Mouse (Mus musculus) layer of hippocampus, adult 2 months (tissue): ENCODE data around the gene Use1. TPM values are rescaled to one million over a fixed set of nuclear protein-coding genes. Genes with fewer than 3 reads are reported as not detected.

Experiments
- DNase-seq, 2 experiments: peaks; one replicate each; pipeline ENCODE4 v3.0.0; 2022; ENCODE audit warnings: low spot score in 2 of 2
- H3K27ac ChIP-seq: fragments of 200-600 bp; 2 replicates; pipeline ENCODE4 v1.8.1; 2022
- H3K4me3 ChIP-seq: fragments of 200-600 bp; 2 replicates; pipeline ENCODE4 v1.8.1; 2022; ENCODE audit warnings: mild to moderate bottlenecking
- CTCF ChIP-seq: fragments of 200-600 bp; conservative IDR thresholded peaks from 2 replicates; pipeline ENCODE4 v1.8.1; 2022; ENCODE audit warnings: antibody characterized with exemption, mild to moderate bottlenecking, moderate library complexity
- total RNA-seq, 2 experiments: library from RNA; stranded (reverse); gene quantifications; 2 replicates each; pipeline ENCODE4 v1.2.3; 2021

The Use1 gene
- total RNA-seq, 2 experiments from 2014 or later: 107 to 117 TPM

DNA sequence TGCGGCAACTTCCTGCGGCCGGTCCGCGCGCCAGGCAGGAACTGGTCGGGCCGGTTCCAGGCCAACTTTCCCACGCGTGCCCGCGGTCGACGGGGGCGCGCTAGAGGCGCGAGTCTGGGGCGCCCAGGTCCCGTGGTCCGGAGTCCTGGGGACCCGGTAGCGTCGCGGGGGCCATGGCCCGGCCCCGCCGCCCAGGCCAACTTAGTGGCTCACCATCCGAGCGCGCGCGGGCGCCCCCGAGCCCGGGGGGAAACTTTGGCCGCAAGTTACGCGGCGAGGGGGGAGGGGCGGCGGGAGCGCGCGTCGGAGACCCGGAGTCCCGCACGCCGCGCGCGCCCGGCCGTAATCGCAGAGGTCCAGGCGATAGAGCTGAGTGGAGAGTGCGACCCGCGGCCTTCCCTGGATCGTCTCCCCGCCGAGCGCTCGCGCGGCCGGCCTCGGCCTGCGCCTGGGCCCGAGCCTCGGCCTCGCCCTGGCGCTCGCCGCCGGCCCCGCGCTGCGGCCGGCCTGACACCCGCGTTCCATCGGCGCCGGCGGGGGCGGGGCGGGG, 14.8 kb downstream of the Use1 start, which contains the start of gene Nr2f6:
Gene Nr2f6, minus strand, starts transcription at position 540 of the 550 bp plus-strand sequence.
- no peak for DNase-seq
- no peak for TF ChIP-seq CTCF

DNA sequence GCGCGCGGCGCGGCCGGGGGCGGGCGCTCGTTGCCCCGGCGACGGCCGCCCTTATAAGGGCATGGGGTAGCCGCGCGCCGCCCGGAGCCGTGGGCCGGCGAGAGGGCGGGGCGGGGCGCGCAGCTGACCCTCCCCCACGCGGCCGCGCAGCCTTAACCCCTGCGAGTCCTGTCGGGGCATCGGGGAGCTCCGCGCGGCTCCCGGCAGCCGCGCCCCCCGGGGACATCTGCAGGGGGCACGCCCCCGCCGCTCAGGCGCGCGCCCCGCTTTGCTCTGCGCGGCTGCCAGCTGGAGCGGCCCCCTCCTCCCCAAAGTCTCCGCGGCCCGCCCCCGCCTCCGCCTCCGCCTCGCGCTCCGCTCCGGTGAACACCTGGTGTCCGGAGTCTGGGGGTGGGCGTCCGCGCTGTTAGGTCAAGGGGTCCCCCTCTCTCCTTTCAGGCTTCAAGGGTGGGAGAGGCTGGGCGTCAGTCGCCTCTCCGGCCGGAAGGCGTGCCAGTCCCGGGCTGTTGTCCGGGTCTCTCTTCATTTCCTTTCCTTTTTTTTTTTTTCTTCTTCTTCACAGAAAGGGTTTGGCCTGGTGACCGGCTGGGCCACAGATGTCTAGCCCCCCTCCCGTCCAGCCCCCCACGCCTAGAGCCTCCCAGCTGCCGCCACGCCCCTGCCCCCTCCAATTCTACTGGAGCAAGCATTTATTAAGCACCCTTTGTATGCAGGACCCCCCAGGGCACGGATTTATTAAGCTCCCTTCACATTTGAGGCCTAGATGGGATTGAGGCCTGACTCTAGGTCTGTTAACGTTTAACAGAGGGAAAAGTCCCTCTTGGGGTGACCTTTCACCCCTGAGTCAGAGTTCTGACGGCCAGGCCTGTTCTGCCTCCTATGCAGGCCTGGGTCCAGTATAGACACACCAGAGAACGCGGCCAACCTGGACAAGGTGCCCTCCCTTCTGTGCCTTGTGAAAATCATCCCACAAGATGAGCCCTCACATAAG, 15.6 kb downstream of the Use1 start:
- TF ChIP-seq CTCF: no peak
- Histone ChIP-seq H3K4me3 (peak overlapping the region; percentile 57), H3K27ac (peak overlapping the region; percentile 94)
- peak; percentile 69 to 75 for DNase-seq

More for the DNA sequence above, 14.8 kb downstream of the Use1 start, which contains the start of gene Nr2f6:
- peak within 1 kb of the TSS; percentile 94 for H3K27ac ChIP-seq
- peak within 1 kb of the TSS; percentile 91 for H3K4me3 ChIP-seq

DNA sequence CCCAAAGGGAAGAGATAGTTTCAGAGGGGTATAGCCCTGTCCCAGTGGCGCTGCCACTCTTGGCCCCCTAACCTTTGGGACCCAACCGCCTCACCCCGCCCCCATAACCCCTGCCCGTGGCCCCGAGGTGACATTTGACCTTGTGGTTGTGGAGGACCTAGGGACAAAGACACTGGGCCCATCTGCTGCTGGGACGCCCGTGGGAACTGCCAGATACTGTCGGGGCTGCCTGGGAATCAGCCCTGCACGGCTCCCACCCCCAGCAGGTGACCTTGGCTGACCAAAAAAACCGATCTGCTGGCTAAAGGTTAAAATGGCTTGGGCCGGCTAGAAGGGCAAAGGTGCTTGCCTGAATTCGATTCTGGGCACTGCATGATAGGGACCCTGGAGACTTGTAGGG, 16.7 kb downstream of the Use1 start:
- Histone ChIP-seq H3K4me3 (no peak overlapping the region), H3K27ac (0 out of 2 replicates have a peak overlapping the region, but pooled peaks have one; percentile 28)
- no peak for DNase-seq
- no peak for TF ChIP-seq CTCF

DNA sequence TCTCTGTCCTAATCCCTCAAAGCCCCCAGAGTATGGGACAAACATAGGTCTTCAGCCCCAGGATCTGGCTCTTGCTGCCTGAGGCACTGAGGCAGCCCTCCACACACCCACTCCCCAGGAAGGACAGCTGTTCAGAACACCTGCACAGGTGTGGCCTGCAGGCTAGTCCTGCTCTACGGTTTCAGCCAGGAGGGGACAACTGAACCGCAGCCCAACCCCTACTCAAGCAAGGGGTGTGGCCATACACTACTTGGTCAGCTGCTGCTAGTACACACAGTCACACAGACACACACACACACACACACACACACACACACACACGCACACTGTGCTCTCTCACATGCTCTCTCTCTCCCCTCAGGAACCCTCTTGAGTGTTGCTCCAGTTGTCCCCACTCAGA, 17.2 kb downstream of the Use1 start:
- H3K4me3 ChIP-seq: no peak overlapping the region
- no peak overlapping the region for H3K27ac ChIP-seq
- no peak for TF ChIP-seq CTCF
- no peak for DNase-seq

DNA sequence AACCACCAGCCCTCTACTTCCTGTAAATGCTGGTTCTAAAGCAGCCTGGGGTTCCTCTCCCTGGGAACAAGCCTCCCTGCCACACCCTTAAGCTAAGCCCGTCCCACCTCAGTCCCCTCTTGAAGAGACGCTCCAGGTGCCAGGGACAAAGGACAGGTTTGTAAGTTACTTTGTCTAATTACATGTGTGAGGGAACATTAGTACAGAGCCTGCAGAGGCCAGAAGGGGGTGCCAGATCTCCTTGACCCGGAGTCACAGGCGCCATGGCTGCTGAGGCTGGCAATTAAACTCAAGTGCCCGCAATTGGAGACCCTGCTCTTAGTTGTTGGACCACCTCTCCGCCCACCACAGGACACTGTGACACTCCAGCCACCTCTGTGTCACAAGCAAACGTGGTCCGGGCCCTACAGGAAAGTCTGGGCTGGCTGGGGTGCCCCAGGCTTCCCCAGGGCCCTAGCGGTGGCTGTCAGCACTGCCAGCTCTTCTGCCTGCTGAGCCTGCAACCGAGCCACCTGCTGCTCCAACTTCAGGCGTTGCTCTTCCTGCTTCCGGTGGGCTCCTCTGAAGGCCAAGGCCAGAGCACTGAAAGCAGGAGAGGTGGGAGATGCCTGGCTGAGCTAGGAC, 18.7 kb downstream of the Use1 start:
- DNase-seq: no peak
- no peak overlapping the region for H3K27ac ChIP-seq
- H3K4me3 ChIP-seq: no peak overlapping the region
- TF ChIP-seq CTCF: peak; percentile 45

DNA sequence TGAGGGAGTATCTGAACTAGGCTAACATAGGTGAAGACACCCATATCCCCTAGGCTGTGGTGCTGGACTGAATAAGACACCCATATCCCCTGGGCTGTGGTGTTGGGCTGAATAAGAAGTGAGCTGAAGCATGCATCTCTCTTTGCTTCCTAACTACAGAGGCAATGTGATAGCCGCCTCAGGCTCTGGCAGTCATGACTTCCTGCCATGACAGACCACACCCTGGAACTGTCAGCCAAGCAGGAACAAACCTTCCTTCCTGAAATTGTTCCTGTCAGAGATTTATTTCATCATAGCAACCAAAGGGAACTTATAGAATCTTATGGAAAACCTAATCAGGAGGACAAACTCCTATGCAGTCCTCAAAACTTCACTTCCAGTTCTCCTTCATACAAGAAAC, 21.6 kb downstream of the Use1 start:
- no peak for TF ChIP-seq CTCF

DNA sequence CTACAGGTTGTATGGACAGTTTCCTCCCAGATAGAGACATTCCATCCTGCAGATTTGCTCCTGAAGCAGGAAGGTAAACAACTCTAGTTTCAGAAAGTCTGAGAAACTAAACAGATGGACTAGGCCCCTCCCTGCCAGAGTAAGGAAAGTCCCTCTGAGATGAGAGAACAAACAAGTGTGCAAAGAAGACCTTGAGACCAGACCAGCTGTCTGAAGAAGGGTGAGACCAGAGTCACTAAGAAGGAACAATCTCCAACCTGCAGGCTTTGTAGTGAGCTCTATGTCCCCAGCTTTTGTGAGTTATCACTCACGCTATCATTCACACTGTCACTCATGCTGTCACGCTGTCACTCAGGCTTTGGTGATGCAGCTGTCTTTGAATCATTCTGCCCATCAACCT, 25.0 kb downstream of the Use1 start:
- Histone ChIP-seq H3K27ac (no peak overlapping the region), H3K4me3 (no peak overlapping the region)
- TF ChIP-seq CTCF: no peak
- DNase-seq: no peak

More for the DNA sequence above, 21.6 kb downstream of the Use1 start:
- H3K27ac ChIP-seq: no peak overlapping the region
- H3K4me3 ChIP-seq: no peak overlapping the region
- DNase-seq: no peak

DNA sequence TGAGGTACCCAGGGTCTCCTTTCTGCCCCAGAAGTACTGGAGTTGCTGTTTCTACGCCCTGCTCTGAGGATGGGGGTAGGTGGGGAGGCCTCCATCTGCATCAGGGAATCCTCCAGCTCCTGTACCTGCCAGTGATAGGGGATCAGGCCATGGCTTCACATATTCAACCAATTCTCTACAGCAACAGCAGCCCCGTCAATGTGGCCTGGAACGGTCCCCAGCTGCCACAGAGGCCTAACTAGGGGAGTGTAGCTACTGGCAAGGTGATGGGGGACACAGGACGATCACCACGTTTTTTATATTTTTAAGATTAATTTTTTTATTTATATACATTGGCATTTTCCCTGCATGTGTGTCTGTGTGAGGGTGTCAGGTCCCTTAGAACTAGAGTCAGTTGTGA, 25.7 kb downstream of the Use1 start:
- no peak for DNase-seq
- Histone ChIP-seq H3K4me3 (no peak overlapping the region), H3K27ac (no peak overlapping the region)
- no peak for TF ChIP-seq CTCF

DNA sequence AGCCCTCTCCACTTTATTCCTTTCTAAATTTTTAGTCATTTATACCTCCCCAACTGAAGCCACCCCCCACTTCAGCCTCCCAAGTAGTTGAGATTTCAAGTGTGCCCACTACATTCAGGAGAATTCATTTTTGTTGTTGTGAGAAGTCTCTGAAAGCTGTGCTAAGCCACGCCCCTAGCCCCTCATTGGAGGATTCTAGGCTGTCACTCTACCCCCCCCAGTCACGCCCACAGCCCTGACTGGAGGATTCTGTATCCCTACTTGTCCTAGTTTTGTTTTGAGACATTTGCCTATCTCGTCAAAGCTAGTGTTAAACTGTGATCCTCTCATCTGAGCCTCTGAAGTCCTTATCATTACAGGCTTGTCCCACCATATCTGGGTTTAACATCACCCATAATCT, 26.2 kb downstream of the Use1 start:
- Histone ChIP-seq H3K27ac (no peak overlapping the region), H3K4me3 (no peak overlapping the region)
- no peak for TF ChIP-seq CTCF
- no peak for DNase-seq

DNA sequence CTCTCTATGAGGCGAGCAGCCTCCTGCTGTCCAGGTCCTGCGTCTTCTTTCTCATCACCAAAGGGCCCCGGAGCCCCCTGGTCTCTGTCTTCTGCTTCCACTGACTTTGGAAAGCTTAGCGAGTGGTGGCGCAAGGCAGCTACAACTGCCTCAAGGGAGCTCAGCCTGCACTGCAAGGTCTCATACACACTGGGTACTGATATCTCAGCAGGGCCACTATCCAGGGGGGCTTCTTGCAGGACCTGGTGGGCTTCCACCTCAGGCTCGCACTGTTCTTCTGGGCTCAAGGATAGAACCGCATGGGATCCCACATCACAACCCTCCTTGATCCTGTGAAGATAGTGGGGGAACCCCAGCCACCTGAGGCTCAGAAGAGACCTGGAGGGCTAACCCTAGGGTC, 27.8 kb downstream of the Use1 start:
- Histone ChIP-seq H3K27ac (no peak overlapping the region), H3K4me3 (peak overlapping the region; percentile 17; the same call in 1 of the 2 replicates)
- DNase-seq: no peak
- TF ChIP-seq CTCF: no peak

DNA sequence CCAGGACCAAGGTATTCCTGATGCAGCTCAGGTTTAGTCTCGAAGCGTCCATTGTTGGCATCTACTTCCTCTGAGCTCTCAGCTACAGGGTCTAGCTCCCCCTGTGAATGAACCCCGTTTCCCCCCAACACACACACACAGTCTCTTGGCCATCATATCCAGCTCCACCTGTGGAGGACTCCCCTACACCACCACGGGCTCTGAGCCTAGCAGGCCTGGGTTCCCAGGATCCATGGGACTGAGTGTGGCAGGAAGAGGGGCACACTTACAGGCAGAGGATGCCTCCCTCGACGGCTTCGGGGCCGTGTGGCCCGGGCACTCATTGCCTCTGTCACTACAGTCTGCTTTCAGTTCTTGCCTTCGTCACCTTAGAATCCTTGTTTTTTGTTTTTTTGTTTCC, 28.4 kb downstream of the Use1 start:
- no peak for TF ChIP-seq CTCF
- peak overlapping the region; percentile 33; the same call in 1 of the 2 replicates for H3K4me3 ChIP-seq
- DNase-seq: no peak
- peak overlapping the region; percentile 76 for H3K27ac ChIP-seq

DNA sequence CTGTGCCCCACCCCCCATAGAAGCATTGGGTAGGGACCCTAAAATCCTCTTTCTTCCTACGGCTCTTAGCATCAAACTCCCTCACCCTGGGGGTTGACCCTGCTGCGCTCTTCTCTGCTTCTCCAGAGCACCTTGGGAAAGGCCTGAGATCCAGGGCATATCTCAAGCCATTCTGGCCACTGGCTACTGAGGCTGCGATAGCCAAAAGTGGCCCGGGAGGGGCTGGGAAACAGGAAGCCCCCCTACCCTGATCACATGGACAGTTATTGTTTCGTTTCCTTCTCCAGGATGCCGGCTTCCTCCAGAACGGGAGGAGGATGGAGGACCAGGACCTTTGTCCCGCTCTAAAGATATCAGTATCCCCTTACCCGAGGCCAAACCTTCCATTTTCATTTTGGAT, 29.0 kb downstream of the Use1 start, which contains the start of gene Ushbp1:
Gene Ushbp1, minus strand, starts transcription at position 174 of the 400 bp plus-strand sequence.
- no peak for DNase-seq
- Histone ChIP-seq H3K4me3 (peak within 1 kb of the TSS; percentile 84), H3K27ac (peak within 1 kb of the TSS; percentile 93)
- TF ChIP-seq CTCF: no peak

DNA sequence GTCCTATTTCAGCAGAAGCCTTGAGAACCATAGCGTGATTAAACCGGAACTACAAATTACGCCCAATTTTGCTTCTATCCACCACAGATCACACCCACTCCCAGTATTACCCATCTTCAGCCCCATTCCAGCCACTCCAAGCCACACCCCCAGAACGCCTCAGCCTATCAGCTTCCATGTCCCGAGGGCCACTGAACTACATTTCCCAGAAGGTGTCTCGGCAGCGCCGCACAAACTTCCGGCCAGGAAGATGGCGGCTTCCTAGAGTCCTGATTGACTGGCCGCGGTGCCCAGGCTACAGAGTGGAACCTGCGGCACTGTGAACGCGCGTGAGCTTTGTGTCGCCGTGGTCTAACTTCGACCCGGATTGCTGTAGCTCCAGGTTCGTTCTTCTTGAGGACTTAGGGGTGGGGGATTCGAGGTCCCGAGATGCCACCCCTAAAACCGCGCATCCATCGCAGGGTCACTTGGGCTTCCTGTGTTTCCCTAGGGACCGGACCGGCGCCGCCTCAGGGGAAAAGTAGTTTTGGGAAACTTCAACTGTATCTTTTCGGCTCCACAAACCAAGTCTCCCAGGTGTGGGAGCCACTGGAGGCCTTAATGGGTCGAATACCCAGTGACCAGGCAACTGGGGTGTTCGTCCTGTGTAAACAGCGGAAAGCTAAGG, 30.1 kb downstream of the Use1 start, which contains the start of gene Babam1:
Gene Babam1, plus strand, starts transcription at position 223 of the 667 bp plus-strand sequence.
- no peak for TF ChIP-seq CTCF
- peak within 1 kb of the TSS; percentile 84 for H3K4me3 ChIP-seq

More for the DNA sequence above, 30.1 kb downstream of the Use1 start, which contains the start of gene Babam1:
- DNase-seq: peak; percentile 92 to 98
- peak within 1 kb of the TSS; percentile 93 for H3K27ac ChIP-seq
